Mouse (Mus musculus) heart, postnatal 0 days (tissue): ENCODE data around the gene Tekt1.
A peak's percentile ranks its signal among the peaks of the same experiment; 100 is the strongest.

Experiments
- CTCF ChIP-seq: IDR thresholded peaks from 2 replicates; pipeline ENCODE4 v1.5.1; 2016; ENCODE audit warnings: antibody characterized with exemption, control low read depth, low read depth
- EP300 ChIP-seq: IDR thresholded peaks from 2 replicates; pipeline ENCODE4 v1.6.1; 2016; ENCODE audit warnings: antibody characterized with exemption, low read depth

GRCm38 (mm10) chr11:72407574-72407973 lies 45.3 kb upstream of the Tekt1 start:
- TF ChIP-seq EP300 (peak; percentile 90), CTCF (no peak)
